Mouse (Mus musculus) liver, embryonic 12.5 days (tissue): Measurements from ENCODE around the gene BC048671. TPM values are rescaled to one million over a fixed set of nuclear protein-coding genes. Genes with fewer than 3 reads are reported as not detected.

Experiments used
- ATAC-seq: fragments of 200-750 bp; cut with Nextera tagmentation; 2 replicates; pipeline ENCODE4 v1.8.0; 2017; ENCODE audit warnings: moderate number of reproducible peaks, mild to moderate bottlenecking, moderate library complexity
- H3K27ac ChIP-seq: fragments of 300-500 bp; sonication (generic); 2 replicates; pipeline ENCODE4 v1.5.1; 2016; ENCODE audit warnings: mild to moderate bottlenecking
- H3K27me3 ChIP-seq: fragments of 300-500 bp; sonication (generic); replicated peaks from 2 replicates; pipeline ENCODE4 v1.6.1; 2016; ENCODE audit warnings: mild to moderate bottlenecking, moderate library complexity
- H3K36me3 ChIP-seq: fragments of 300-500 bp; sonication (generic); 2 replicates; pipeline ENCODE4 v1.6.1; 2016; ENCODE audit warnings: mild to moderate bottlenecking, moderate library complexity
- H3K4me1 ChIP-seq: fragments of 300-500 bp; sonication (generic); 2 replicates; pipeline ENCODE4 v1.6.1; 2016
- H3K4me2 ChIP-seq: fragments of 300-500 bp; sonication (generic); 2 replicates; pipeline ENCODE4 v1.6.1; 2016; ENCODE audit warnings: mild to moderate bottlenecking, moderate library complexity
- H3K4me3 ChIP-seq: fragments of 300-500 bp; sonication (generic); 2 replicates; pipeline ENCODE4 v1.5.1; 2016; ENCODE audit warnings: mild to moderate bottlenecking, moderate library complexity
- H3K9ac ChIP-seq: fragments of 300-500 bp; sonication (generic); 2 replicates; pipeline ENCODE4 v1.6.1; 2016; ENCODE audit warnings: mild to moderate bottlenecking, moderate library complexity
- H3K9me3 ChIP-seq: fragments of 300-500 bp; sonication (generic); replicated peaks from 2 replicates; pipeline ENCODE4 v1.6.1; 2016; ENCODE audit warnings: mild to moderate bottlenecking, moderate library complexity
- WGBS: fragments of 180-500 bp; shearing (Covaris S2); methylation state at CpG from one replicate; pipeline ENCODE4 v1.1.7; 2016; ENCODE audit not compliant: insufficient replicate concordance; 5-methylcytosine and 5-hydroxymethylcytosine counted together
- polyA plus RNA-seq: library from polyadenylated mRNA; unstranded; fragments of >200 nt; fragmentation: Nextera tagmentation; extraction: Ambion mirVana; gene quantifications from 2 replicates; pipeline ENCODE4 v1.2.1, GENCODE M21; 2016

Gene BC048671
- not detected in 2 replicates for polyA plus RNA-seq

DNA sequence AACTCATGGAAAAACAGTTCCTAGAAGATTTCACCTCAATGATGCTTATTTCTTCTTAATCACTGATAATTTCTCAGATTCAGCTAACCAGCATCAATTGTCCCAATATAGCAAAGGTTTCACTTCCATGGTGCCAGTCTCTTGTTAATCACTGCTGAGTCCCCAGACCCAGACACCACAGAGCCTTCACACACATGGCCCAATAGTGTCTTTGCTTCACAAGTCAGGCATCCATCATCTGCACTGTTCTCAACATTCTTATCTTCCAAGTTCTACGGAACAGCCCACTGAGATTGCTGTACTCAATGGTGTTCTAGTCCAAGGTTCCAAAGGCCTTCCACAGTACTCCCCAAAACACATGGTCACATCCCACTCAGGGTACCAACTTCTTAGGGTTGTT is at the start of gene BC048671:
Gene BC048671, plus strand, starts transcription at position 301 of the 400 bp plus-strand sequence.
- Histone ChIP-seq H3K27me3 (no peaks in the 10 kb centered on the region), H3K36me3 (no peaks in the 10 kb centered on the region), H3K9me3 (no peaks in the 10 kb centered on the region), H3K4me2 (no peak within 1 kb of the TSS), H3K4me3 (no peak within 1 kb of the TSS), H3K9ac (no peak within 1 kb of the TSS), H3K4me1 (no peaks in the 10 kb centered on the region), H3K27ac (no peak within 1 kb of the TSS)
- ATAC-seq, result no peak
- WGBS, result 73% methylated on average over 1 of the region's 1 CpGs

DNA sequence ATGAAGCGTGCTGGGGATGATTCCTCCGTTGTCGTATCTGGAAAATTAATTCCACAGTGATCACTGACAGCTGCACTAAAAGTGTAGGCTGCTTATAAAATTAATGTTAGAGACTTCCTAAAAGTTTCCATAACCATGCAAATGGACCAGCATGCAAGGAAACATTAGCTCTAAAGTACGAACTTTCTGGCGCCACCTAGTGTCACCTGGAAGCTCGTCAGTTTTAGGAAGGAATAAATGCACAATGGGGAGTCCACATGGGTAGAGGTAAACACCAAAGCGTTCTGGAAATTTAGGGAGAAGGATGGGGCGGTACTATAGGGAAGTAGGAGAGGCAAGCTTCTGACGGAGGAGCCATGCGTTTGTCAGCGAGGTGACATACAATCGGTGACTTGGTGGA is 12.8 kb upstream of the BC048671 start:
- H3K4me1 ChIP-seq, result no peaks in the 10 kb centered on the region
- H3K36me3 ChIP-seq, result no peaks in the 10 kb centered on the region
- H3K4me3 ChIP-seq, result no peak overlapping the region
- ATAC-seq, result no peak
- WGBS, result 56% methylated on average over 12 of the region's 12 CpGs
- H3K9ac ChIP-seq, result no peak overlapping the region
- H3K27ac ChIP-seq, result no peak overlapping the region
- H3K4me2 ChIP-seq, result no peak overlapping the region
- no peaks in the 10 kb centered on the region for H3K27me3 ChIP-seq
- H3K9me3 ChIP-seq, result peaks cover 5% of the 10 kb centered on the region; the same call in 1 of the 2 replicates

DNA sequence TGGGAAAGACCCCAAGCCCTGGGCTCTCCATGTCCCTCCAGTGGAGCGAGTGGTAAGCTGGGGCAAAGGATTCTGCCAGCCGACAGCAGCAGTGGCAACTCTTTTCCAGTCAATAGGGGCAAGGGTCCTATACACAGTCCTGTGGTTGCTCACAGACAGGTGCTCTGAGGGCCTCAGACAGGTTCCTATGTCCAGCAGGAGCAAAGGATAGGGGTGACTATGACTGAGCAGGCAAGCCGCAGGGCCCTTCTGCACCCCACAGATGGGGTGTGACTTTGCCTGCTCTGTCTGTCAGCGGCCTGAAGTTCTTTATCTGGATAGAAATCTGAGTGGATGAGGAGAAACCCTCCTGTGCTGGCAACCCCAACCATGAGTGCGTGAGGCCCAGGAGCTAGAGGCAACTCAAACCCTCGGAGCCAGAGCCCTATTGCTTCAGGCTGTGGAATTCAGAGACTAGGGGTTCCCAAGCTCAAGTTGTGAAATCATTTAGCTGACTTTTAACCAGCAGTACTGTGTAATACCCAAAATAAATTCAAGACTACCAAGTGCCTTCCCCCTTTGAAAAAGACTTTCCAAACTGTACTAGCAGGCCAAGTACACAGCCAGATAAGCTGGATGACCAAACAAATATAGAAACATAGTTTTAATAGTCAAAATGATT is 5.4 kb downstream of the BC048671 start:
- H3K4me2 ChIP-seq, result no peak overlapping the region
- peaks cover 13% of the 10 kb centered on the region for H3K36me3 ChIP-seq
- no peaks in the 10 kb centered on the region for H3K4me1 ChIP-seq
- no peak overlapping the region for H3K27ac ChIP-seq
- no peak overlapping the region for H3K9ac ChIP-seq
- WGBS, result 66% methylated on average over 6 of the region's 6 CpGs
- ATAC-seq, result peak; percentile 28; the same call in 1 of the 2 replicates
- no peaks in the 10 kb centered on the region for H3K27me3 ChIP-seq
- peaks cover 10% of the 10 kb centered on the region for H3K9me3 ChIP-seq
- no peak overlapping the region for H3K4me3 ChIP-seq

DNA sequence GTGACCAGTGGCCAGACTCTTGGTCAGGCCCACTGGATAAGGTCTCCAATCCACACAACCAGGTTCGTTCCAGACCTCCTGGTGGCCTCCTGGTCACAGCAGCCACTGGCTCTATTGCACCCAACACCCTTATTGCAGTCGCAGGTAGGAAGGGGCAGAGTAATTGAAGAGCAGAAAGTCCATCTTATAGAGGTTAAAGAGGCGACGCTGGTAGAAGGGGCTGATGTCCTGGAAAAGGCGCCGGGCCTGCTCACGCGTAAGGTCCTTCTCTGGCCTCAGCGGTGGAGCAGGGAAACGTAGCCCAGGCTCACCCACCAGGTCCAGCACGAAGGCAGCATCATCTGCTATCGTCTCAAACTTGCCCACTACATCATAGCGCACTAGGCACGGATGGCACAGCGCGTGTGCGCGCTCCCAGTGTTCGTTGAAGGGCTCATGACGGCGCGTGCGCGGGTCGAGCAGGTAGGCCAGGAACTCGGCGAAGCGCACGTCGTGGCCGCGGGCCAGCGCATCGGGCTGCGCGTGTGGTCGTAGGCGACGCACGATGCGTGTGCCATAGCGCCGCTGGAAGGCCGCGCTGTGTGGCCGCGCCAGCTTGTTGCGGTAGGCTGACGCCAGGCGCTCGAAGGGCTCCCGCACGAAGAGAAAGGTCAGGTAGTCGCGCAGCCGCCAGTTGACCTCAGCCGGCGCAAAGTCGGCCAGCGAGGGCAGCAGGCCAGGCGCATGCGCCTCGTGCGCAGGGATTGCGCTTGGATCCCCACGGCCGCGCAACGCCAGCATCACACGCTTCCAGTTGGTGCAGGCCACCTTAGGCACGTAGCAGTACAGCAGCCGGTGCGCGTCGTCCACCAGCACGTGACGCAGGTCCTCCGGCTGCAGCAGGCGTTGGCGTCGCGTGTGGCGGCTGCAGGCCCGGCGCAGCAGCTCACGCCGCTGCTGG is 8.1 kb downstream of the BC048671 start:
- Histone ChIP-seq H3K36me3 (peaks cover 13% of the 10 kb centered on the region), H3K4me2 (no peak overlapping the region), H3K9me3 (peaks cover 10% of the 10 kb centered on the region), H3K27me3 (no peaks in the 10 kb centered on the region), H3K4me1 (no peaks in the 10 kb centered on the region), H3K4me3 (no peak overlapping the region), H3K27ac (no peak overlapping the region), H3K9ac (no peak overlapping the region)
- WGBS, result 69% methylated on average over 87 of the region's 87 CpGs
- ATAC-seq, result no peak

DNA sequence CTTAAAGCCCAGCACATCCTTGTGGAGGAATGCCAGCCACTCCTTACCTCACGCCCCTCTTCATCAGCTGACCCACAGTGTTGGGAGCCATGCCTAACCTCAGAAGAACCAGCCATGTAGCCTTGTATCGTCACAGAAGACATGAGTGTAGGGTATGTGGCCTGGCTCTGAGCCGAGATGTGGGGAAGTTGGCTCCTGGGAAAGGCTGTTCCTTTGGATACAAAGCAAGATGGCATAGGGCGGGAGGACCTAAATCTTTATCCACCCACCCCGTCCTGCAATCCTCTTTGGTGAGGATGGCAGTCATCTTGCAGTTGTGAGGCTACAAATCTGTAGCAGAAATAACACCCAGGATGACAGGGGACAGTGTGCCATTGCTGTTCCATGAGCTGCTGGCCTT is 14.9 kb downstream of the BC048671 start:
- no peak for ATAC-seq
- WGBS, result 65% methylated on average over 5 of the region's 5 CpGs
- no peak overlapping the region for H3K27ac ChIP-seq
- 0 out of 2 replicates have a peak, but pooled peaks cover 4% of the 10 kb centered on the region for H3K4me1 ChIP-seq
- H3K4me2 ChIP-seq, result no peak overlapping the region
- H3K27me3 ChIP-seq, result no peaks in the 10 kb centered on the region
- H3K9ac ChIP-seq, result no peak overlapping the region
- no peak overlapping the region for H3K4me3 ChIP-seq
- H3K9me3 ChIP-seq, result no peaks in the 10 kb centered on the region
- peaks cover 5% of the 10 kb centered on the region; the same call in 1 of the 2 replicates for H3K36me3 ChIP-seq

DNA sequence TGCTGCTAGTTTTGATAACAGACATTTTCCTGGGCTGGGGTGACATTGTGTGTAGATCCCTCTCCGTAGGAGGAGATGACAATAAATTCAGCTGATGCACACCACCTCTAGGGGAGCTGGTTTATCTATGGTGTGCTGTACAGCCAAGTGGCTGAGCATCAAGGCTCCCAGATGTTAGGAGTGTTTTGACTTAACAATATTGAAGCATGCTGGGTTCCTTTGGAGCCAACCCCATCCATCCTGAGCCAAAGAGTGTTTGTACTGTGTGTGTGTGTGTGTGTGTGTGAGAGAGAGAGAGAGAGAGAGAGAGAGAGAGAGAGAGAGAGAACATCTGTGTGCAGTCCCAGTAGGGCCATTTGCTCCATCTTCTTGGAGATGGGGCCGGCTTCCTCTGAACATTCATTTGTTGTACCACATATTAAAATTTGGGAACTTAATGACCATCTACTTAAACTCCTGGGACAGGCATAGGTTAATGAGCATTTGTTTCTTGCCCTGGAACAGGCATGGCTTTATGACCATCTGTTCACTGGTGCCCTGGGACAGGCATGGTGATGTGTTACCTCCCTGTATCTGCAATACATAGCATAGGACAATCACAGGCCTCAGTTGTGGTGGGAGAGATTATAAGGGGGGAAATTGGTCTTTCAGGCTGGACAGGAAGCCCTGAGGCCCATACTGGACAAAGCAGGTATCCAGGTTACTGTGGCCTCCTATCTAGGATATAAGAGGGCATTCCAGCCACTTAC is 16.7 kb downstream of the BC048671 start:
- no peaks in the 10 kb centered on the region for H3K9me3 ChIP-seq
- ATAC-seq, result no peak
- no peak overlapping the region for H3K4me3 ChIP-seq
- no peaks in the 10 kb centered on the region for H3K27me3 ChIP-seq
- H3K27ac ChIP-seq, result no peak overlapping the region
- H3K4me2 ChIP-seq, result no peak overlapping the region
- peaks cover 5% of the 10 kb centered on the region; the same call in 1 of the 2 replicates for H3K36me3 ChIP-seq
- H3K9ac ChIP-seq, result no peak overlapping the region
- H3K4me1 ChIP-seq, result 0 out of 2 replicates have a peak, but pooled peaks cover 12% of the 10 kb centered on the region
- WGBS, result 61% methylated on average over 2 of the region's 2 CpGs

DNA sequence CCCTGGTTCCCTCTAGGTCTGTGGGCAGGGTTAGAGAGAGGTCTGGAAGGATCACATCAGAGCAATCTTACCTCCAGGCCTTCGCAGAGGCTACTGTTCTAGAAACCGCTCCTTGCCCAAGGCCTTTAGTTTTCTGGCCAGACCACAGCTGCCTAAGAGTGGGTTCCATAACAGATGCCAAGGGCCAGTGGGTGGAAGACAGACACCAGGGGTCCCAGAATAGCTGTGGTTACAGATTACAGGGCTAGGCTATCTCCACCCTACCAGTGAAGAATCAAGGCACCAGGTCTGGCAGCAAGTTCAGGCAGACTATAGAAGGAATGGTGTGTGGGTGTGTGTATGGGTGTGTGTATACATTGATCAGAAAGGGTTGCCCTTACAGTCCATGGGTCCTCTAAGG is 18.0 kb downstream of the BC048671 start:
- 67% methylated on average over 2 of the region's 2 CpGs for WGBS
- H3K9ac ChIP-seq, result no peak overlapping the region
- no peak overlapping the region for H3K4me3 ChIP-seq
- no peak for ATAC-seq
- H3K27me3 ChIP-seq, result no peaks in the 10 kb centered on the region
- H3K9me3 ChIP-seq, result no peaks in the 10 kb centered on the region
- no peak overlapping the region for H3K27ac ChIP-seq
- H3K36me3 ChIP-seq, result peaks cover 5% of the 10 kb centered on the region; the same call in 1 of the 2 replicates
- H3K4me2 ChIP-seq, result no peak overlapping the region
- H3K4me1 ChIP-seq, result 0 out of 2 replicates have a peak, but pooled peaks cover 12% of the 10 kb centered on the region

DNA sequence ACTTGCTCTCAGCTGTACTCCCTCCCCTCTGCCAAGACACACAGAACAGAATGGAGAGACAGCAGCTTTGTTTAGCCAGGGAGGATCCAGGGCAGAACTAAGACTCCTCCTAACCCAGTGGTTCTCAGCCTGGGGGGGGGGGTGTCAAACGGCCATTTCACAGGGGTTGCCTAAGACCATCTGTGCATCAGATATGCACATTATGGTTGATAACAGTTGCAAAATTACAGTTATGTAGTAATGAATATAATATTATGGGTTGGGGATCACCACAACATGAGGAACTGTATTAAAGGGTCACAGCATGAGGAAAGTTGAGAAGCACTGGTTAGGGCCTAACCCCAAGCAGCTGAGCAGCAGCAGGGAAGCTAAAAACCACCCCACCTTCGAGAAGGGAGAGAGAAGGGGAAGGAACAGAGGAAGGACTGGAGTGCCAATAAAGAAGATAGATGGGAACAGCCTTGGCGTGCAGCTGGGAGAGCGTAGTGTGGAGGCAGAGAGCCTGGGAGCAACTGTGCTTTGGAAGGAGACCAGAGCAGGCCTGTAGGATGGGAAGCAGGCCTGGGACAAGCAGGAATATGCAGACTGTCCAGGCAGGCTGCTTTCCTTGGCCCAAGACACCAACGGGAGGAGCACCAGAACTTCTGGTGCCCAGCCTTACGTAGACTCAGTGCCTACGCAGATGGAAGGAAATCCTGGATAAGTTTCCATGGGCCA is 18.6 kb downstream of the BC048671 start:
- no peaks in the 10 kb centered on the region for H3K9me3 ChIP-seq
- H3K4me1 ChIP-seq, result 0 out of 2 replicates have a peak, but pooled peaks cover 12% of the 10 kb centered on the region
- no peak overlapping the region for H3K4me2 ChIP-seq
- no peak overlapping the region for H3K27ac ChIP-seq
- ATAC-seq, result no peak
- H3K4me3 ChIP-seq, result no peak overlapping the region
- no peak overlapping the region for H3K9ac ChIP-seq
- H3K27me3 ChIP-seq, result no peaks in the 10 kb centered on the region
- peaks cover 5% of the 10 kb centered on the region; the same call in 1 of the 2 replicates for H3K36me3 ChIP-seq
- 64% methylated on average over 7 of the region's 7 CpGs for WGBS

DNA sequence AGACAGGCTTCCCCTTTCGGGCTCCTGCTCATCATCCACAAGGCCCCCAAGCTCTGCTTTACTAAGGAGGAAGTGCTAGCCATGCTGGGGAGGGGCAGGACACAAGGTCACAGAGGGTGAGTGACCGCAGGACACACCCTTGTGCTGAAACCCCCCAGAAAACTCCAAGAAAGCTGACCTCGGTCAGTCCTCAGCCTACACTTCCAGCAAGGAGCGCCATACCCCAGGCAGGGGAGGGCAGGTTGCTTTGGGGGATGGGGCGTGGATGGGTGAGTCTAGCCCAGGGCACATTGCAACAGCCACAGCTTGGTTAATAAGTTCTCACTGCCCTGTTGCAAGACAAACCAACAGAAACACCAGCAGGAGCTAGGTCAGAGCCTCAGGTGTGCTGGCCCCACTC is 19.4 kb downstream of the BC048671 start:
- H3K27me3 ChIP-seq, result 0 out of 2 replicates have a peak, but pooled peaks cover 5% of the 10 kb centered on the region
- H3K27ac ChIP-seq, result peak overlapping the region; percentile 38
- no peaks in the 10 kb centered on the region for H3K9me3 ChIP-seq
- no peak overlapping the region for H3K4me2 ChIP-seq
- H3K4me1 ChIP-seq, result 0 out of 2 replicates have a peak, but pooled peaks cover 12% of the 10 kb centered on the region
- ATAC-seq, result peak; percentile 59
- no peak overlapping the region for H3K9ac ChIP-seq
- H3K4me3 ChIP-seq, result no peak overlapping the region
- 51% methylated on average over 5 of the region's 5 CpGs for WGBS
- H3K36me3 ChIP-seq, result peaks cover 5% of the 10 kb centered on the region; the same call in 1 of the 2 replicates

DNA sequence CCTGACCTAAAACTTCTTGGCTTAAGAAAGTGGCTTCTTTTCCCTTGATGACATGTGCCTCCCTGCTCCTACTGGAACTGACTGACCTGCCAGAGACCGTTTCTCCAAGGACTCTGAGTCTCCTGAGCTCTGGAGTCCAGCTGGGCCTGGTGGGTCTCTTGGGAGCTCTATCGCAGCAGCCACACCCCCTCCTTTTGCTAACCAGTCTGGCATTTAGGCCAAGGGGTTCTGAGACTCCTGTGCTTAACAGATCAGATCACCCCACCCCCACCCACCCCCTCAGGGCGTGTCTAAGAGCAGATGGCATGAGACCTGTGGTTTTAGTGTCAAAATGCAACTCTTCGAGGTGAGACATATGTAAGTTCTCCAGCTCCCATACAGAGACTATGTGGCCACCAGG is 20.8 kb downstream of the BC048671 start:
- no peaks in the 10 kb centered on the region for H3K9me3 ChIP-seq
- ATAC-seq, result no peak
- H3K27ac ChIP-seq, result peak overlapping the region; percentile 36; the same call in 1 of the 2 replicates
- WGBS, result 39% methylated on average over 4 of the region's 4 CpGs
- H3K9ac ChIP-seq, result no peak overlapping the region
- 0 out of 2 replicates have a peak, but pooled peaks cover 7% of the 10 kb centered on the region for H3K27me3 ChIP-seq
- H3K4me2 ChIP-seq, result no peak overlapping the region
- no peaks in the 10 kb centered on the region for H3K36me3 ChIP-seq
- 0 out of 2 replicates have a peak, but pooled peaks cover 12% of the 10 kb centered on the region for H3K4me1 ChIP-seq
- H3K4me3 ChIP-seq, result no peak overlapping the region

DNA sequence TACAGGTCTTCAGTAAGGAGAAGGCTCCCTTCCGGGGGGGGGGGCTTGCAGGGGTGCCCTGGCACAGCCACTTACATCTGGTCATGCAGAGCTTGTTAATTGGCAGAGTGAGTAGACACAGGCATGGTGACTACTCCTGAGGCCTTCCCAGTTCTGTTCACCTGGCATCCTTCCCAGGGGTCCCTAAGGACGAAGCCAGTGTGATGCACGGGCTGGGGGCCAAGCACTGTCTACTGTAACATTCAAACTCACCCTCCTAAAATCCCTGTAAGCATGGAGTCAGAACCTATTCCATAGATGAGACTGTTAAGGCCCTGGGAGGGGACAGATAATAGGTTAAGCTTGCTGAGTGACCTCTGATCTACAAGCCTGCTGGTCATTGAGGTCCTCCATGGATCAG is 23.0 kb downstream of the BC048671 start:
- no peaks in the 10 kb centered on the region for H3K36me3 ChIP-seq
- no peaks in the 10 kb centered on the region for H3K9me3 ChIP-seq
- no peak overlapping the region for H3K27ac ChIP-seq
- peak; percentile 14; the same call in 1 of the 2 replicates for ATAC-seq
- peak overlapping the region; percentile 21 for H3K4me3 ChIP-seq
- WGBS, result 53% methylated on average over 3 of the region's 3 CpGs
- no peak overlapping the region for H3K9ac ChIP-seq
- 0 out of 2 replicates have a peak, but pooled peaks cover 7% of the 10 kb centered on the region for H3K27me3 ChIP-seq
- H3K4me2 ChIP-seq, result peak overlapping the region; percentile 54
- 0 out of 2 replicates have a peak, but pooled peaks cover 12% of the 10 kb centered on the region for H3K4me1 ChIP-seq
